Mouse (Mus musculus) forebrain, embryonic 16.5 days (tissue): Measurements from ENCODE around the gene Ccn6. TPM values are rescaled to one million over a fixed set of nuclear protein-coding genes. Genes with fewer than 3 reads are reported as not detected.

Source experiments
- ATAC-seq: fragments of 200-750 bp; cut with Nextera tagmentation; 2 replicates; pipeline ENCODE4 v1.8.0; 2017; ENCODE audit warnings: mild to moderate bottlenecking, moderate library complexity
- H3K27ac ChIP-seq: fragments of 300-500 bp; sonication (generic); 2 replicates; pipeline ENCODE4 v1.5.1; 2014; ENCODE audit warnings: low read length, control low read depth
- H3K27me3 ChIP-seq: fragments of 300-500 bp; sonication (generic); replicated peaks from 2 replicates; pipeline ENCODE4 v1.6.1; 2014; ENCODE audit warnings: low read length; ENCODE audit not compliant: control insufficient read depth, insufficient read depth
- H3K36me3 ChIP-seq: fragments of 300-500 bp; sonication (generic); 2 replicates; pipeline ENCODE4 v1.6.1; 2014; ENCODE audit not compliant: control insufficient read depth, insufficient read depth
- H3K4me1 ChIP-seq: fragments of 300-500 bp; sonication (generic); replicated peaks from 2 replicates; pipeline ENCODE4 v1.6.1; 2014; ENCODE audit warnings: low read length; ENCODE audit not compliant: control insufficient read depth, insufficient read depth
- H3K4me2 ChIP-seq: fragments of 300-500 bp; sonication (generic); 2 replicates; pipeline ENCODE4 v1.6.1; 2014; ENCODE audit warnings: mild to moderate bottlenecking, low read length, control low read depth
- H3K4me3 ChIP-seq: fragments of 300-500 bp; sonication (generic); replicated peaks from 2 replicates; pipeline ENCODE4 v1.5.1; 2014; ENCODE audit warnings: mild to moderate bottlenecking, low read length, control low read depth
- H3K9ac ChIP-seq: fragments of 300-500 bp; sonication (generic); replicated peaks from 2 replicates; pipeline ENCODE4 v1.6.1; 2014; ENCODE audit warnings: low read depth, low read length, control low read depth
- H3K9me3 ChIP-seq: fragments of 300-500 bp; sonication (generic); 2 replicates; pipeline ENCODE4 v1.6.1; 2016; ENCODE audit warnings: low read length; ENCODE audit not compliant: control insufficient read depth
- WGBS: fragments of 180-500 bp; shearing (Covaris S2); extraction: QIAGEN DNeasy Blood & Tissue Kit; methylation state at CpG from one replicate; pipeline ENCODE4 v1.1.7; 2014; 5-methylcytosine and 5-hydroxymethylcytosine counted together
- polyA plus RNA-seq: library from polyadenylated mRNA; unstranded; fragments of >200 nt; fragmentation: Nextera tagmentation; extraction: Ambion mirVana; gene quantifications from 2 replicates; pipeline ENCODE4 v1.2.1, GENCODE M21; 2015

The Ccn6 gene
- polyA plus RNA-seq, 1 experiment from 2014 or later = 0.38 TPM

DNA sequence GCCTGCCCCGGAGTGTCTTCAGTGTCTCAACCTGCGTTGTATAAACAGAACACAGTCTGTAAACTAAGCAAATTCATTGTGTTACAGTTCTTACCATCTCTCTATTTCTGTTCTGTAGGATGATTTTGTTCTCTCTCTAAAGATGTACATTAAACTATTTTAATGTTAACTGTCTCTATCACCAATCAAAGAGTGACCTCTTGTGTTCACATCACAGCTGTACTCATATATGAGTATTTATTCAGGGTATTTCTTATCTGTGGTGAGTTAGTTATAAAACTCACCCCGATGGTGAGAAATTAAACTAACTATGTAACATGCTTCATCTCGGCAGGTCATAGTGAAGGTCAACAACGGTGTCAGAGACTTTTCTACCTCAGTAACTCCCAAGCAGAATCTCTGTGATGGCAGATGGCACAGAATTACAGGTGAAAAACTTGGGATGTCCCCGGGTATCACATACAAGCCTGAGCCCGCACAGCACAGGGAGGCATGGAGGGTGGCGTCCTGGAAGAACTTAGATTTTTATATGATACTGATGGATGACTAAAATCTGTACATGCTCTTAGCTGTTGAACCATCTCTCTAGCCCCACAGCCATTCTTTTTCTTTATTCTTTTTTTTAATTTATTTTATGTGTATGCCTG lies 58.7 kb downstream of the Ccn6 start:
- Histone ChIP-seq H3K4me3 (no peak overlapping the region), H3K36me3 (no peaks in the 10 kb centered on the region), H3K27ac (no peak overlapping the region), H3K4me2 (no peak overlapping the region), H3K9ac (no peak overlapping the region), H3K4me1 (no peaks in the 10 kb centered on the region), H3K9me3 (no peaks in the 10 kb centered on the region), H3K27me3 (no peaks in the 10 kb centered on the region)
- ATAC-seq = no peak
- 93% methylated on average over 8 of the region's 8 CpGs for WGBS

Other genes starting within 250 kb of the Ccn6 start
- gene Lama4, start 198.3 kb downstream of the Ccn6 start, polyA plus RNA-seq = 17.5 and 19.9 TPM in 2 replicates
- gene Fam229b, start 29.9 kb downstream of the Ccn6 start, polyA plus RNA-seq = 27.8 and 28.6 TPM in 2 replicates
- gene Tube1, start 29.8 kb downstream of the Ccn6 start, polyA plus RNA-seq = 11.7 and 12.6 TPM in 2 replicates
- 74.4 and 75.7 TPM in 2 replicates for gene Fyn, start 205.1 kb upstream of the Ccn6 start, polyA plus RNA-seq